Mouse (Mus musculus): ENCODE data around the gene Tarbp2. TPM values are rescaled to one million over a fixed set of nuclear protein-coding genes. Genes with fewer than 3 reads are reported as not detected.

Tarbp2 gene
- total RNA-seq, 2 experiments from 2014 or later, result 31.9 to 34.6 TPM

DNA sequence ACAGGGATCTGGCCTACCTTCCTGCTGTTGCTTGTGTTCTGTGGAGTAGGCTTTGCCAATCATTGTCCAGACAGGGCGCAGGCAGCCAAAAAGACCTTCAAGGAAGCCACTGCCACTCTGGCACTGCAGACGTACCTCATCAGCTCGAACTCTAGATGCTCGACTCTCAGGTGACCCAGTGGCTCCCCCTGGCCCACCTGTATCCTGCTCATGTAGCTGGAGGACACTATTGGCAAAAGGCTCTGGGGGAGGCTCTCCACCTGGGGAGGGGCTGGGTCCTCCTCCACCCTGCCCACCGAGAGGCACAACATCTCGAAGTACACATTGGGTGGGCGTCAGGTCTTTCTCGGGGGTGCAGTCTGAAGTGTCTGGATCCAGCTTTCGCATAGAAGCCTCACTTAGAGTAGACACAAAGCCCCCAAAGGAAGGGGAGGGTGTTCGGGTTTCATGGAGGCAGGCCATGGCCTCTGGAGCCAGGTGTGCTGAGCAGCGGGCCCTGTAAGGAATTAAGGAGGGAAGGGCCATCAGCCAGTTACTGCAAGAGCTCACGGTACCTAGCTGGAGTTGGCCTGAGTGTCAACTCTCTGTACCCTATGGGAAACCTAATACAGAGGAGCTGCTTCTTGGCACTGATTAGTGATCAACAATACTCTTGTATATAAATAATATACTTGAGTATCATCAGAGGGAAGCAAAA is 12.8 kb upstream of the Tarbp2 start:
- DNase-seq, result no peak

DNA sequence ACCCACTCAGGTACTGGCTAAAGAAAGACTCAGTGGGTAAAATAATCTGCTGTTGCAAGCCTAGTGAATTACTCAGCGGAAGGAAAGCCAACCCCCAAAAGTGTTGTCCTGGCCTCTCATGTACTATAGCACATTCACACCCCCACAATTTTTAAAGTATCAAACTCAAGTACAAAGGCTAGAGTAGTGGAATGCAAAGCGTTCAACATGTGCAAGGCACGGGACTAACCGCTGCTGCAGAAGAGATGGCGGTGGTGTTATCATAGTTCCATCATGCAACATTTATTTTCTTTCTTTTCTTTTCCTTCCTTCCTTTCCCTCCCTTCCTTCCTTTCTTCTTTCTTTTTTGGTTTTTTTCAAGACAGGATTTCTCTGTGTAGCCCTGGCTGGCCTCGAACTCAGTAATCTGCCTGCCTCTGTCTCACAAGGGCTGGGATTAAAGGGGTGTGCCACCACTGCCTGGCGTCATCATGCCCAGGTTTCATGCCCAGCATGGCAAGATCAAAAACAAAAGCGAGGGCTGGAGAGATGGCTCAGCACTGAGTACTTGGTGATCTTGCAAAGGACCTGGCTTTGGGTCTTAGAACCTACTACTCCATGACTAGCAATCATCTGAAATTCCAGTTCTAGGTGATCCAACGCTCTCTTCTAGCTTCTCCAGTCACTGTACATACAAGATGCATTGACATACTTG is 12.1 kb upstream of the Tarbp2 start:
- no peak for DNase-seq

DNA sequence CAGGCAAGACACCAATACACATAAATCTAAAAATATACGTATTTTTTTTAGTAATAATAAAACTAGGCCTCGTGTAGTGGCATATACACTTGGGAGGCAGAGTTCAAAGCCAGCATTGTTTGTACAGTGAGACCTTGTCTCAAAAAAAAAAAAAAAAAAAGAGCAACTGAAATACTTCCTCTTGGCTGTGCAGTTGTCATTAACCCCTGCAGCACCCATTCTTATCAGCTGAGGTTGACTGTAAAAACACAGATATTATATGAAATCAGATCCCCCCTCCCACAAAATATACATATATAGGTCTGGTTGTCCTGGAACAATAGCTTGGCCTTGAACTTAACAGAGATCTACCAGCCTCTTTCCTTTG is 11.5 kb upstream of the Tarbp2 start:
- DNase-seq, result no peak

DNA sequence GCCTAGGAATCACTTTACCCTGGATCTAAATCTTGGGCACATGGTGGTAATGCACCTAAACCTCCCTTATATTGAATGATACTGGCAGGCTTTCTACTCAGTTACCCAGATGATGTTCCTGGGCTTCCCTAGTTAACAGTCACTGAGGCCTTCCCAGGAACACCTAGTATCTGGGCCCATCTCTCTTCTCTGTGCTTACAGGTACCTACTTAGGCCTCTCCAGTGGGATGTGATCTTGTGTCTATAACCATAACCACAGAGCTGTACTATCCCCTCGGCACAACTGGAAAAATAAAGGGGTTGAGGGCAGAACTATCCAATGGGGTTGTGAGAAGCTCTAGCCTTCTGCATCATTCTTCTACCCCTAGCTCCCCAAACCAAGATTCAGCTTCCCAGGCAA is 11.1 kb upstream of the Tarbp2 start:
- no peak for DNase-seq

DNA sequence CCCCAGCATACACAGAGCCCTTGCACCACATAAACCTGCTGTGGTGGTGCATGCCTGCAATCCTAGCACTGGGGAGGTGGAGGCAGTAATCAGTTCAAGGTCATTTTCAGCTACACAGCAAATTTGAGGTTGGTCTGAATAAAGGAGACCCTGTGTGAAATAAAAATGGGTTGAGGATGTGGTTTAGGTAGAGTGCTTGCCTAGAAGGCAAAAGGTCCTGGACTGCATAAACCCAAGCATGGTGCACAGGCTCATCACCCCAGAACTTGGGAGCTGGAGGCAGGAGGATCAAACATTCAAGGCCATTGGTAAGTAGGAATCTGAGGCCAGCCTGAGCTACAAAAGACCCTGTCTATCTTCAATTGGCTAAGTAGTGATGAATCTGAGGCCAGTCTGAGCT is 10.4 kb upstream of the Tarbp2 start:
- no peak for DNase-seq

DNA sequence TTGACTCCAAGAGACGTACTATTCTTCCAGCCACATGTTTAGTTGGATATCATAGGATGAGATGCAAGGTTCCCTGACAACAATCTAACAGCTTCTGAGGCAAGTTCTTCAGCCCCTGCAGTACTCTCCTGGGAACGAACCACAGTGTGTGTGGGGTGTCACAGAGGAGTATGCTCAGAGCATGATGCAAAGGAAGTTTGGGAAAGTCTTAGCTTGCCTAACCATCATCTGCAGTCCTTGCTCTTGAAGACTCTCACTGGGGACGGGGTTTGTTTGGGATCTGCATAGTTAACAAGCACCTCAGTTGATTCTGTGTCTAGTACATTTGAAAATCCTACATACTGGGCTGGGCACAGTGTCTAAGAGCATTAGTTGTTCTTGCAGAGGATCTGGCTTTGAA is 9.7 kb upstream of the Tarbp2 start:
- no peak for DNase-seq

DNA sequence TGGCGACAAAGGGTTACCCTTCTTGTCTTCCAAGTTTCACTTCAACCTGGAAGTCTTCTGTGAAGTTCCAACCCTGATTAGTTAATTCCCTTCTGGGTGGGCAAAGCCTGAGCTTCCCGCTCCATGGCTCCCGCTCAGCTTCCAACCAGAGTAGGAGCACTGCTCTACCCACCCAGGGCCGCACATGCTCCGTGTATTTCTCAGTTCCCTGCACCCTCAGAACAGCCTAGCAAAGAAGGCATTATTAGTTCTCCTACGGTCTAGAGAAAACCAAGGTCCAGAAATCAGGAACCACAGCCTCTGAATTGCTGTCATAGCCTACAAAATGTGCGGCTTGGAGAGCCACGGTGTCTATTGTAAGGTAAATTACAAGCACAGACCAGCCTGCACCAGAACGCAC is 7.9 kb upstream of the Tarbp2 start:
- no peak for DNase-seq

DNA sequence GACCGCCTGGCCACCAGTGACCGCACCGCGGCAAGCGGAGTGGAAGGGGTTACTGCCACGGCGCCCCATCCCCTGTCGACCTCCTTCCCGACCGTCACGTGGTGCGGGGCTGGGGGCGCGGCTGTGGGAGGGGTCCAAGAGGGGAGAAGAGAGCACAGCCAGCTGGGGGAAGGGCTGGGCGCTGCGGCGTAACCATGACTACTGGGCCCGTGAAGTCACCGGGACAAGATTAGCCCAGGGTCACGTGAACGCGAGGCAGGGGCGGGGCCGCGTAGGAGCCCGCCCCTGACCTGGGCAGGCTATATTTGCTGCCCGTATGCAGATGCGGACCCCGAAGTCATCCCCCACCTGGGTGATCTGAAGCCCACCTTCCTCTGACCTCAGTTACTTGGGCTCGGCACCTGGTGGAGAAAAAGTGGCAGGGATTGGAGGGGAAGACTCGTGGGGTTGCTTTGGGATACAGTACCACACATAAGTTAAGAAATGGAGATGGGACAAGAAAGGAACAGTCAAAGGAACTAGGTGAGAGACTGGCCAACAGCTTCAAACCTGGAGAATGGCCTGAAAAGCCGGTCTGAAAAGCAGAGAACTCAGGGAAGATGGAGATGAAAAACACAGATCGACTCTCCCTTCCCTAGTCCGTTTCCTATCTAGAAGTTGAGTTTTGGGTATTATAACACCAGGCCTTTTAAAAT is 7.3 kb upstream of the Tarbp2 start:
- peak; percentile 77 for DNase-seq

DNA sequence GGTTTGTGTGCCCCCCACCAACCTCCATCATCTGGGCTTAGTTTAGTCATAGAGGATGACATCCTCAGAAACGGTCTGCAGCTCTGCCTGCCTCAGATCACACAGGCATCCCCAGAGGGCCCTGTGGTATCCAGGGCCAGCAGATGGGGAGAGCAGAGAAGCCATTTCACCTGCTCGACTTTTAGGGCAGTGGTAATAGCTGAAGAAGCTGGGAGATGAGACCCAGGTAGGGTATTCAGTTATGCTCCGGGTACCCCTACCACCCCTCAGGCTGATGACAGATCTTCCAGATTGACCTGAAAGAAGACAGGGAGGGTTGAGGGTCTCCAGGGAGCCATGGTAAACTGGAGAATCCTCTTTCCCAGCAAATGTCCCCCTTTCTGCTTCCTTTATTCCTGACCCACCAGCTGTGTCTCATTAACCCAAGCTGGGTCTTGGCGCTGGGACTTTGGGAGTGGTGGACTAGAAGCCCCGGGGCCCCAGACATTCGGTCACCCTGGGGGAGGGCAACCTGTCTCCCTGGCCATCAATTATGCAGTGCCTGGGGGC is 6.6 kb upstream of the Tarbp2 start:
- DNase-seq, result no peak

DNA sequence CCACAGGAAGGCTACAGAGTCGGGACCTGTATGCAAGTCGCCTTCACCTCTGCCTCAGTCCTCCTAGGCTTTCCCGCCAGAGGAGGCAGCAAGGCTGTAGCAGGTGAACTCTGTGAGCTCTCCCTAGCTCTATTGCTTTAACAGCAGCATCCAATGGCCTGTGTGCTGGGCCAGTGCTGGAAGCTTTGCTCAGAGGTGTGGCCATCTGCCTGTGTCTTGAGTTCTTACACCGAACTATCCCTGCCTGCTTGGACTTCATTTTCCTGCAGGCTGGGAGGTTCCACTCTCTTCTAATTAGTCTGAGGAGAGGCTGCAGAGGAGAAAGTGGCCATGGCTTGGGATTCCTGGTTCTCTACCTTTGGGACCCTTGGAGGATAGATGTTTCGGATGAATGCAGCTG is 6.0 kb upstream of the Tarbp2 start:
- DNase-seq, result no peak

DNA sequence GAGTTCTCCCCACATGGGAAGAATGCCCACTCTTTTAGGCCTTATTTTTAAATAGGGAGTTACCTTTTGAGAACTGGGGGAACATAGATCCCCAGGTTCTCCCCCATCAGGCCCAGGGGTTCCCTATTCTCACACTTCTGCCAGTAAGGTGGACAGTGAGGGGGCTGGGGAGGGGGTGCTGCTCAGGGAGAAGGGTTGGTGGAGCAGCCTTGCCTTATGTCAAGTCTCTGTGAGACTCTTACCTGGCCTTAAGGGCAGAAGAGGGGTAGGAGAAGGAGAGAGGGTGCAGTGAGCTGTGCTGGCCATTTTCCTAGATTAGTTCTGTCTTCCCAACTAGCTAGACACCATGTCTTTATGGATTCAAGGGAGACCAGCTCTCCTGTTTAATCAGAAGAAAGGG is 5.5 kb upstream of the Tarbp2 start:
- DNase-seq, result no peak

DNA sequence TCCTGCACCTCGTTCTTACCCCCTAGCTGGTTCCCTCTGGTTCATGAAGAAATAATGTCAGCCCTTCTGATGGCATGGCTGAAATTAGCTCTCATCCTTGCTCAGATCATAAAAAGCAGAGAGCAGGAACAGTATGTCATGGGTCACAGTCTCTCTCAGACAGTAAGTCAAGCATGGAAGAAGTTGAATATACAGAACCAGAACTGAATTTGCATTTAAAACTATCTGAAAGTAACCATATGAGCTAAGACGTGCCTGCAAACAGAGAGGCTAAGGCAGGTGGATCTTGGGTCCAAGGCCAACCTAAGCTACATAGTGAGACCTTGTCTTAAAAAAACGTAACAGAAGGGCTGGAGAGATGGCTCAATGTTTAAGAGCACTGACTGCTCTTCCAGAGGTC is 5.0 kb upstream of the Tarbp2 start:
- DNase-seq, result no peak

DNA sequence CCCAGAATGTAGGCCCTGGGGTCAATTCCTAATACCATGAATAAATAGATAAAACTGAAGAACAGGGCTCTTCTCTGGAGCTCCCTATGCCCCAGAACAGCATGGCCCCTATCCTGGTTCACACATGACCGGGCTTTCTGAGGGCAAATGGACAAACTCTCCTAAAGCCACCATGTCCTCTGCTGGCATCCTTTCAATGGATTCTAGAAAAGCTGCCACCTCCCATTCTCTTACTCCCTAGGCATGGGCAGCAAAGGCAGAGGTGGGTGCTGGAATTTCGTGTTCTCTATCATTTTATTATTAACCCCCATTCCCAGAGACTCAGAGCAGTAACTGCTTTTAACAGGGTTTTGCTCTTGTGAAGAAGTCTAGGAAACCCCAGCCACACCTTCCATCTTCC is 2.7 kb upstream of the Tarbp2 start:
- no peak for DNase-seq

DNA sequence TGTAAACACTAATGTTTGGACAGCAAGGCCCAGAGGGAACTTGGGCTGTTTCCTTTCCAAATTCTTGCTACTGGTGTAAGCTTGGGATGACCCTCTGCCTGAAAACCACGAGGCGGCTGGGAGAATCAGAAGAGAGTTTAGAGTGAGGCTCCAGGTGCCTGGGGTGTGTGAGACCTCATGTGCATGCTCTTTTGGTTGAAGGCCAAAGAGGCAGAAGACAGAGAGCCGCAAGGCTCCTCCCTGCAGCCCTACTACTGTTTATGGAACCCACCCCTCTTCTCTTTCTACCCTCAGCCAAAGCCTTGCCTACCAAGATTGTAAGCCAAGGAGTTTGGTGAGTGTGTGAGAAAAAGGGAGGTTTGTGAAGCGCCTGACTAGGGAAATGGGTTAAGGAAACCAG is 2.2 kb upstream of the Tarbp2 start:
- no peak for DNase-seq

DNA sequence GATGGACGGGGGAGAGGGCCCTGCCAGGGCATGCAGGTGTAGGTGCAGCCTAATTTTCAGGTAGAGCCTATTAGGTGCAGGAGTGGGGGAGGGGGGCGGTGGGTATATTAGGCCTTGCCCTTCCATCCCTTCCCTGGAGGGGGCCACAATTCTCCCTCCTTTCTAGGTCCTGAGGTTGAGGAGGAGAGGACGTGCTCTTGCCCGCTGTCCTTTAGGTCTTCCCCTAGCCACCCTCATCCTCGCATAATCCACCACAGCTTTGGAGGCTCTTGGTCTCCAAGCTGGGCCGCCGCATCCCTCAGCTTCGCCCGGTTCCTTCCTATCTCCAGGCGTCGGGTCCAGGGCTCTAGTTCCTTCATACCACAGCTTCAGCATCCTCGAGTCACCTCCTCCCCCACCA is 1.7 kb upstream of the Tarbp2 start:
- DNase-seq, result no peak

DNA sequence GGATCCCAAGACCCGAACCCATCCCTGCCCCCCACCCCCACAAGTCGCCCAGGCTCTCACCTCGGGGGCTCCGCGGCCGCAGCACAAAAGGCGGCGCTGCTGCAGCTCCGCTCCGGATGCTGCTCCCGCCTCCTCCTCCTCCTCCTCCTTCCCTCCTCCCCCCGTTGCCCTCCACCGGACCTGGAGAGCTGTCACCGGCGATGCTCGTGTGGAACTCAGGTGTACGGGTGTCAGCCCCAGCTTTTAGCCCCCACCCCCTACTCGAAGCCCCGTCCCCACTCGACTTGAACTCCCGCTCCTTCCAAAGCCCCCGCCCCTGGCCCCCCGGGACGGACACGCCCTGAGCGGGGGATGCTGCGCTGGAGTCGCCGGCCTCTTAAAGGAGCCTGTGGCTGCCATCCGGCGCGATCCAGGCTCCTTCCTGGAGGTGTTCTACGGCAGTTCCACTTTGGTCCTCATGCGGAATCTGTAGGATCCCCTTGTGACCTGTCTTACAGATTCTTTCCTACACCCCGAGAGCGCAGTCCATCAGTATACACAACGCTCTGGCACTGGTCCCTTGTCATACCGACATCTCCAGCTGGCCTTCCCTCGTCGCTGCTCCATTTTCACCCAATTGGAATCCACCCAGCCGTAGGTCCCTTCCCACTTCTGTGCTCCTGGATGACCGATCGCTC is 1.1 kb upstream of the Tarbp2 start, which contains the start of gene Map3k12:
Map3k12 (minus strand) TSS at position 337 of the 677 bp plus-strand sequence.
- peak; percentile 79 for DNase-seq

DNA sequence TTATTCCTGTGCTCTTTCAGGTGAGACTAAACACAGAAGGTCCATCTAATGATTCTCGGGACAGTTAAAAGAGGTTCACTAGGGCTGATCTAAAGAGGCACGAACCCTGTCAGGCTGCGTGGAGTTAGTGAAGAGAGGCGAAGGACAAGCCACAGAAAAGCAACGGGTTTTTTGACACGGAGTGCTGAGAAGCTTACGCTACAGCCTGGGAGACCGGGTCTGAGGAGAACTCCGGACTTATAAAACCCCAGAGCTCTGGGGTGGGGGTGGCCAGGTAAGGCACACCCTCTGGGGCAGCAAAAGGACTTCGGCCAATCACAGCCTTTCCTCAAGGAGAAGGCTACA is 389 bp upstream of the Tarbp2 start:
- no peak for DNase-seq

DNA sequence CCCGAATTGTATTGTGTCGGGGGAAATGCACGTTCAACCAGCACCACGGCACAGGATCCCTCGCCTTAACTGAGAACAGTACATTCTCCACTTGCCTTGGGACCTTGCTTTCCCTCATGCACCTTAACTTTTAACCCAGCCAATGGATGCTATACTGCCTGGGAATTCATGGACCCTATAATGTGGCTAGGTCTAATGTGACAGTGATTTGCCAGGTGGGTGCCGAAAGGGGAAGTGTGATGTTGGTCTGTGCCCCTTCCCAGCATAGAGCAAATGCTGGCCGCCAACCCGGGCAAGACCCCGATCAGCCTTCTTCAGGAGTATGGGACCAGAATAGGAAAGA is 838 bp downstream of the Tarbp2 start:
- DNase-seq, result no peak

DNA sequence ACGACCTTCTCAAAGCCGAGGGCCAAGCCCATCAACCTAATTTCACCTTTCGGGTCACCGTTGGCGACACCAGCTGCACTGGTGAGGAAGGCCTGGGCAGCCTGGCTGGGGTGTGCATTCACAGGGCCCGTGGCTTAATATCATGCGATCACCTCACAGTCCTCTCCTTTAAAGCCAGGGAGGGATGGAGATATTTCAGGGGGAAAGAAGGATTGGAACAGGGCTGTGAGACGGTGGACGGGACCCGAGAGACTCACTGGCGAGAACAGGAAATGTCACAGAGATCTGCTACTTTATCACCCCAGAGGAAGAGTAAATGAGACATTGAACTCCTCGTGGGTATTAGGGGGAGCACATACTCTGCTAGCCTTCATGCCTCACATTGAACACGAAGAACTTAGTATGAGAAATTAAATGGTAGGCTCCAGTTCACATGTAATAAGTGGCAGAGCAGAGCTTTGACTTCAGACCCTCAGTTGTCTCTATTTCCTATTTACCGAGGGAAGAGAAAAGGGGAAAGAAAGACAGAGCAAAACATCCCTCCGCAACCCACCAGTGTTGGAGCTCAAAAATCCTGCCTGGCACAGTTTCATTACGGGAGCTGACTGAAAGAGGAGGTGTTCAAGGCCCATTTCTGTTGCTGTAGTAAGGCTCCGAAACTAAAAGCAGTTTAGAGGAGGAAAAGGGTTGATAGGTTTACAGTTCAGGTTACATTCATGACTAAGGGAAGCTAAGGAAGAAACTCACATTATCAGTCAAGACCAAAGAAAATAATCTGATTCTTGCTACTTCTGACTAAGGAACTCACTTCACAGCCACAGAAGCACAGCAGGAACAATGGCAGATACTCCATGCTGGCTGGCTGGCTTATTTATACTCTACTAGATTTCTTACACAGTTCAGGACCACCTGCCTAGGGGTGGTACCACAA is 1.5 kb downstream of the Tarbp2 start:
- DNase-seq, result no peak

DNA sequence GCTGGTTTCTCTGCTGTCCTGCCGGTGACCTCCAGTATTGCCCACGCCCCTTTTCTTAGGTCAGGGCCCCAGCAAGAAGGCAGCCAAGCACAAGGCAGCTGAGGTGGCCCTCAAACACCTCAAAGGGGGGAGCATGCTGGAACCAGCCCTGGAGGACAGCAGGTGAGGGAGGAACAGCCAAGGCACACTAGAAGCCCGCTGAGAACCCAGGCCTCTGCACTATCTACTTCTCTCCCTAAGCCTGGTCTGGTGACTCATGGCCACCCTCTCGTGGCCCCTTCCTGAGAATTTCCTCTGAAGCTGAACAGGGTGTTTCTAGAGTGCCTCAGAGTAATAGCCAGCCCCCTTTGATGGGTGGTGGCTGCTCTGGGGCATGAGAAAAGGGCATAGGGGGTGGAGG is 2.4 kb downstream of the Tarbp2 start:
- DNase-seq, result no peak

DNA sequence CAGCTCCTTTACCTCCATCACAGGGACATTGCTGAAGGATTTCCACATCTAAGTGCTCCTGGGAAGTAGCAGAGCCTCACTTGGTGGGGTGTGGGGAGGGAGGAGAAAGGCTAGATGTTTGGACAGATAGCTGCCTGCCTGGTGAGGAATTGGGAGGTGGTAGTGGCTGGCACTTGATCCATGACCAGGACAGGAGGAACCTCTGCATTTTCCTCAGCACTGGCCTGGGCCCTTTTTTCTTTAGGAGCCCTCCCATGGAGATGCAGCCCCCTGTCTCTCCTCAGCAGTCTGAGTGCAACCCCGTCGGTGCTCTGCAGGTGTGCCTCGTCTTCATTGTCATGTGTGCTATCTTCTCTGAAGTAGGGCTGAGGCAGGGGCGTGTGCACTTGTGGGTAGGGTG is 3.5 kb downstream of the Tarbp2 start:
- DNase-seq, result no peak

Data from gastrocnemius, postnatal 25 days (tissue).